Mouse (Mus musculus): ENCODE measurements around the gene Nagpa. TPM values are rescaled to one million over a fixed set of nuclear protein-coding genes. Genes with fewer than 3 reads are reported as not detected.
A peak's percentile ranks its signal among the peaks of the same experiment; 100 is the strongest.

Nagpa gene
- polyA plus RNA-seq, 1 experiment from 2014 or later: 14.5 TPM

DNA sequence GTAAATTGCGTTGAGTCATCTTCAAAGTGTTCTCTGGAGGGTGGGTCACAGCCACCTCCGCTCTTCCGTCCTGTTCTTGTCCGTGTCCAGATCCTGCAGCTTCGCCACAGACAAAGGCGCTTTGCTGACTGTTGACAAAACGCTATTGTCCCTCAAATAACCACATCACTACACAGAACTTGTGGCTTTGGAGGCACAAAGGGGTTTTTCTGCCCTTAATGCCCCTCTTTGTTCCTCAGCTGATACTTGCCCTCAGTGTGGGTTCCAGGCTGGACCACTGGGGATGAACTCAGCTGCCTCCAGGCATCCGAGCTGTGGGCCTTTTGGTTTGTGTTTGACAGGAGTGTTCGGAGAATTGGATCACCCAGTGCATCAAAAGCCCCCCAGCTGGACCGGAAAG lies 53.3 kb downstream of the Nagpa start:
- no peak for DNase-seq (ENCODE audit: low spot score)
- 75% methylated on average over 10 of the region's 10 CpGs for WGBS
- Histone ChIP-seq H3K27me3 (replicated peaks; ENCODE audit: insufficient read depth, low read length) (0 out of 2 replicates have a peak, but pooled peaks cover 7% of the 10 kb centered on the region), H3K4me3 (ENCODE audit: low read depth, low read length) (no peak overlapping the region), H3K9me3 (ENCODE audit: low read length) (no peaks in the 10 kb centered on the region), H3K27ac (ENCODE audit: low read length) (no peak overlapping the region), H3K9ac (replicated peaks; ENCODE audit: low read depth) (no peak overlapping the region), H3K36me3 (ENCODE audit: insufficient read depth, low read length) (no peaks in the 10 kb centered on the region), H3K4me2 (replicated peaks; ENCODE audit: low read depth, low read length) (no peak overlapping the region), H3K4me1 (ENCODE audit: insufficient read depth, low read depth, low read length) (no peaks in the 10 kb centered on the region)
- ATAC-seq: no peak
- TF ChIP-seq CTCF (IDR thresholded peaks at IDR 0.05) (no peak), EP300 (IDR thresholded peaks at IDR 0.05) (no peak)

DNA sequence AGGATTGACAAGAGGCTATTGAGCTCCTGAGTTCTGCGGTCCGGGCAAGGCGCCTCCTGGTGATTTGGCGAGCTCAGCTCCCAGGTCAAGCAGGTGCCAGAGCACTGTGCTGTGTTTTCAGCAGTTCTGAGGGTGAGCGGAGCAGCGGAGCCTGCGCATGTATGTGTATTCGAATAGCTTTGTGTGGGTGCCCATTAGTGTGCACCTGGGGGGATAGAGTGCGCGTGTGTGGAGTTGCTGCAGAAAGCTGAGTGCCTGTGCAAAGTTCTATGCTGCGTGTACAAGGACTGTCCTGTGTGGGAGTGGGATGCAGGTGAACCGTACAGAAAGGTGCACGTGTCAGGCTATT lies 56.8 kb downstream of the Nagpa start, which contains the start of gene Sec14l5:
Gene Sec14l5 (plus strand): TSS at position 73 of the 349 bp plus-strand sequence.
- WGBS: 15% methylated on average over 13 of the region's 13 CpGs
- Histone ChIP-seq H3K4me1 (ENCODE audit: insufficient read depth, low read depth, low read length) (no peaks in the 10 kb centered on the region), H3K27me3 (replicated peaks; ENCODE audit: insufficient read depth, low read length) (0 out of 2 replicates have a peak, but pooled peaks cover 7% of the 10 kb centered on the region), H3K4me3 (ENCODE audit: low read depth, low read length) (peak within 1 kb of the TSS; percentile 21), H3K27ac (ENCODE audit: low read length) (no peak within 1 kb of the TSS), H3K4me2 (replicated peaks; ENCODE audit: low read depth, low read length) (peak within 1 kb of the TSS; percentile 50), H3K9me3 (ENCODE audit: low read length) (no peaks in the 10 kb centered on the region), H3K9ac (replicated peaks; ENCODE audit: low read depth) (no peak within 1 kb of the TSS), H3K36me3 (ENCODE audit: insufficient read depth, low read length) (no peaks in the 10 kb centered on the region)
- ATAC-seq (no peak), DNase-seq (ENCODE audit: low spot score) (no peak)
- TF ChIP-seq CTCF (IDR thresholded peaks at IDR 0.05) (peak; percentile 34), EP300 (IDR thresholded peaks at IDR 0.05) (no peak)

DNA sequence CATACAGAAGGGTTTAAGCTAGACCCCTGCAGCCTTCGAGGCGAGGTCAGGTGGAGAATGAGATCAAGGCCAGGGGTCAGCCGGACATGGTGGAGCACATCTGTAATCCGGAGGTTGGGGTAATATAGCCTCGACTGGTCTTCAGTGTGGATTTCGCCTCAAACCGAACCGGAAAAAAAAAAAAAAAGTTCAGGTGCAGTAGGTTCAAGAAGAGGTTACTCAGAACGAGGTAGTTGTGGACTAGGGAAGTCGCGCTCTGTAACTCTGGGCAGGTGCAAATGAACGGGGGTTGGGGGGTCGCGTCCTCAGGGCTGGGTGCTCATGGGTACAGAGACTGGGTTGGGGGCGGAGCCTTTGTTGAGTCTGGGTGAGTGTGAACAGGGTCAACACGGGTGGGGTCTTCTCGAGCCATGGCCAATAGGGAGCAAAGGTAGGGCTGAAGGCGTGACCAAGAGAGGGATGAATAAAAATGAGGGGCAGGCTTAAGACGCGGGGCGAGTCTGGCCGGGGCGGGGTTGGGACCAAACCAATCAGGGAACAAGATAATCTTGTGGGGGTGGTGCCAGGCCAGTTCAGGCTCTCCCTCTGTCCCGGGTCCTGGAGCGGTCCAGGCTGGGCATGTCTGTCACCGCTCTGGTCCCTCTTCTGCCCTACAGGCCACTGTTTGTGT lies 57.3 kb downstream of the Nagpa start:
- H3K27ac ChIP-seq (ENCODE audit: low read length): no peak overlapping the region
- TF ChIP-seq EP300 (IDR thresholded peaks at IDR 0.05): no peak
- TF ChIP-seq CTCF (IDR thresholded peaks at IDR 0.05): no peak
- H3K4me2 ChIP-seq (replicated peaks; ENCODE audit: low read depth, low read length): peak overlapping the region; percentile 50
- no peaks in the 10 kb centered on the region for H3K9me3 ChIP-seq (ENCODE audit: low read length)
- peak overlapping the region; percentile 21 for H3K4me3 ChIP-seq (ENCODE audit: low read depth, low read length)
- ATAC-seq: peak; percentile 97
- 0 out of 2 replicates have a peak, but pooled peaks cover 7% of the 10 kb centered on the region for H3K27me3 ChIP-seq (replicated peaks; ENCODE audit: insufficient read depth, low read length)
- WGBS: 3% methylated on average over 26 of the region's 26 CpGs
- no peaks in the 10 kb centered on the region for H3K4me1 ChIP-seq (ENCODE audit: insufficient read depth, low read depth, low read length)
- peak; percentile 92 for DNase-seq (ENCODE audit: low spot score)
- H3K36me3 ChIP-seq (ENCODE audit: insufficient read depth, low read length): no peaks in the 10 kb centered on the region
- no peak overlapping the region for H3K9ac ChIP-seq (replicated peaks; ENCODE audit: low read depth)

DNA sequence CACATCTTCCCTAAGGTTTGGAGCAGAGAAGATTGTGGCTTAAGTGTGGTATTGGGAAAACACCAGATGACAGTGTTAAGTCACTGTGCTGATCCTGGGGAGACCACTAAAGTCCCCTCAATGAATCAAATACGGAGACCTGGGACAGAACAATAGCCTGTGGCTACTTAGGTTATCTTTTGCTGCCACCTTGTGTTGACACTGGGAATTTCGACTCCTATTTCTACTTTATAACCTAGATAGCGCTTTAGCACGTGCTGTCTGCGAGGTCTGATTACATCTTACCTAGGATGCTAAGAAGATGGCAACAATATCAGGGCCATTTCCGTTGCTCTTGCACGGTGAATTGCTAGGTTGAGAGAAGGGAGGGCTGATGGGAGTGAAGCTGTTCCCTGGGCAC lies 58.2 kb downstream of the Nagpa start:
- WGBS: 1% methylated on average over 7 of the region's 7 CpGs
- Histone ChIP-seq H3K27ac (ENCODE audit: low read length) (no peak overlapping the region), H3K4me1 (ENCODE audit: insufficient read depth, low read depth, low read length) (no peaks in the 10 kb centered on the region), H3K36me3 (ENCODE audit: insufficient read depth, low read length) (no peaks in the 10 kb centered on the region), H3K4me2 (replicated peaks; ENCODE audit: low read depth, low read length) (no peak overlapping the region), H3K4me3 (ENCODE audit: low read depth, low read length) (no peak overlapping the region), H3K27me3 (replicated peaks; ENCODE audit: insufficient read depth, low read length) (0 out of 2 replicates have a peak, but pooled peaks cover 7% of the 10 kb centered on the region), H3K9me3 (ENCODE audit: low read length) (no peaks in the 10 kb centered on the region), H3K9ac (replicated peaks; ENCODE audit: low read depth) (no peak overlapping the region)
- TF ChIP-seq CTCF (IDR thresholded peaks at IDR 0.05) (peak; percentile 85), EP300 (IDR thresholded peaks at IDR 0.05) (no peak)
- ATAC-seq (peak; percentile 46), DNase-seq (ENCODE audit: low spot score) (peak; percentile 82)

Small RNA genes lying within 50 kb of the gene (microRNA-seq; reads per million reads assigned to microRNA genes)
- gene Gm23689: not detected
- not detected for gene Gm26095
- gene Mir6364: not detected

Other genes with a start within 250 kb of the Nagpa start
- 41.0 and 43.4 TPM in 2 replicates for gene Anks3, start 239.8 kb downstream of the Nagpa start, polyA plus RNA-seq (2015; fragmentation: Nextera tagmentation; extraction: Ambion mirVana)
- gene Sept12, start 206.2 kb downstream of the Nagpa start, polyA plus RNA-seq (2015; fragmentation: Nextera tagmentation; extraction: Ambion mirVana): 0.14 and 0.27 TPM in 2 replicates
- gene Smim22, start 196.7 kb downstream of the Nagpa start, polyA plus RNA-seq (2015; fragmentation: Nextera tagmentation; extraction: Ambion mirVana): 57.5 and 59.4 TPM in 2 replicates
- 58.9 and 60.4 TPM in 2 replicates for gene Rogdi, start 190.5 kb downstream of the Nagpa start, polyA plus RNA-seq (2015; fragmentation: Nextera tagmentation; extraction: Ambion mirVana)
- 75.8 and 81.1 TPM in 2 replicates for gene Glyr1, start 154.1 kb downstream of the Nagpa start, polyA plus RNA-seq (2015; fragmentation: Nextera tagmentation; extraction: Ambion mirVana)
- gene Ubn1, start 154.0 kb downstream of the Nagpa start, polyA plus RNA-seq (2015; fragmentation: Nextera tagmentation; extraction: Ambion mirVana): 15.0 and 16.3 TPM in 2 replicates
- gene Ppl, start 71.6 kb downstream of the Nagpa start, polyA plus RNA-seq (2015; fragmentation: Nextera tagmentation; extraction: Ambion mirVana): 10.4 and 11.0 TPM in 2 replicates
- 0.20 and 0.27 TPM in 2 replicates for gene Sec14l5, start 56.9 kb downstream of the Nagpa start, polyA plus RNA-seq (2015; fragmentation: Nextera tagmentation; extraction: Ambion mirVana)
- gene AU021092, start 18.3 kb upstream of the Nagpa start, polyA plus RNA-seq (2015; fragmentation: Nextera tagmentation; extraction: Ambion mirVana): 158 and 169 TPM in 2 replicates
- 32.1 and 35.9 TPM in 2 replicates for gene Alg1, start 29.6 kb upstream of the Nagpa start, polyA plus RNA-seq (2015; fragmentation: Nextera tagmentation; extraction: Ambion mirVana)
- 24.6 and 26.4 TPM in 2 replicates for gene Eef2kmt, start 52.0 kb upstream of the Nagpa start, polyA plus RNA-seq (2015; fragmentation: Nextera tagmentation; extraction: Ambion mirVana)

All from lung, postnatal 0 days (tissue).